Mouse (Mus musculus) adrenal gland, postnatal 14 days (tissue): ENCODE data around the gene Dnah2. TPM values are rescaled to one million over a fixed set of nuclear protein-coding genes. Genes with fewer than 3 reads are reported as not detected.
A peak's percentile ranks its signal among the peaks of the same experiment; 100 is the strongest.

ENCODE experiments used
- DNase-seq: peaks from one replicate; pipeline ENCODE4 v3.0.0; 2021; ENCODE audit warnings: mixed read lengths
- long read RNA-seq, 2 experiments: library from polyadenylated mRNA; stranded (forward); transcript quantifications; one replicate each; pipeline ENCODE4 v2.0.0; 2021
- total RNA-seq: library from RNA; stranded (reverse); gene quantifications from 2 replicates; pipeline ENCODE4 v1.2.3, GENCODE M21; 2021

Gene Dnah2
- total RNA-seq, result 0.22 and 0.49 TPM in 2 replicates
- long read RNA-seq, experiment 1, partial matches to known transcripts, result 1 of 1 reads
- long read RNA-seq, experiment 1, other reads (novel, unspliced or antisense), result 0 of 1 reads
- long read RNA-seq, experiment 2, result 0 reads

DNA sequence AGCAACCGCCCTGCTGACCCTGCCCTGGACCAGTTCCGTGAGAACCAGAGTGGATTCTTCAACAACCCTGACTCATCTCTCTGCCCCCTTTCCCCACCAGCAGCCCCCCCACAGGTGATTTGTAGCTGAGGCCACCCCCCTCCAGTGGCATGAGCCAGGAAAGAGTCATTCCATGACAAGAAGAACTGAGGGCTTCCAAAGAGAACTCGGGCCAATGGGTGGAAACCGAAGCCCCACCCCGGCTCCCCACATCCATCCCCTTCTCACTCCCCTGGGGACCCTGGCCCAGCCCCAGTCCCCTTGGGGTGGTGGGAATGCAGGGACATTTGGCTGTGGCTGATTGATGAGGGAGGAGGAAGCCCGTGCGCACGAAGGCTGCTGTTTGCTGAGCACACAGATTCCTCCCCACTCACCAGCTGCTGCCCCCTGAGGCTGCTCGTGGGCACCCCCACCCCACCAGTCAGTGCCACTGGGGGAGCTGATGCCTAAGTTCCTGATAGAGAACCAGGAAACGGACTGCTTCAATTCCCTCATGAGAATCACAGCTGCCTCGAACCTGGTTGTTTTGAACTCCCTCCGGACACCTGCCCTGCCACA lies at the start of gene Dnah2:
Gene Dnah2, minus strand, starts transcription at position 51 of the 597 bp plus-strand sequence.
- no peak for DNase-seq

DNA sequence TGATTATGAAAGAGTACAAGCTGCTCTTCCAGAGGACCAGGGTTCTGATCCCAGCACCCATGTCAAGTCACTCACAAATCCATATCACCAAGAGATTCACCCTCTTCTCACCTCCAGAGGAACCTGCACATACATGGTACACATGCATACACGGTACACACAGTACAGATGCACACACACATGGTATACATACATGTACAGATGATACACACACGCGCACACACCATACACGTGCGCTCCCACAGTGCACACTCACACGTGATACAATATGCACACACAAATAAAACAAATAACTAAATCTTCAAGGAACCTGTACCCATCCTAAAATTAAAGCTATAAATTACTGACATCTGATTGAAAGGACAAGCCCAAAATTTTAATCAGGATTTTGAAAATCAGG lies 45.9 kb upstream of the Dnah2 start:
- no peak for DNase-seq

DNA sequence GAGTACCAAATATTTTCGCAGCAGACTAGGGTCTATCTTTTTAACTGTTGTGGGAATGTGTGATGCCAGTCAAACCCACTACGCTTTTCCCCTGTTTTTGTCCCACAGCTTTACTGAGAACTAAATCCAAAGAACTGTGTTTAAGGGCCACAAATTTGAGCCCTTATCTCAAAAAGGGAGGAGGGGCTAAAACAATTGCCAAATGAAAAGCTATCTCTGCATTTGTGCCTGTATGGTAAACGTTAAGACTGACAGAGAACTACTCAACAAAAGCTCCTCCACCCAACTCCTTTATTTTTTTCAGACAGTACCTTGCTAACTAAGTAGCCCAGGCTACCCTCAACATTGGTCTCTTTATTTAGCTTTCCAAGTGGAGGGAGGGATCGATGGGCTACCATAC lies 43.9 kb upstream of the Dnah2 start:
- no peak for DNase-seq

DNA sequence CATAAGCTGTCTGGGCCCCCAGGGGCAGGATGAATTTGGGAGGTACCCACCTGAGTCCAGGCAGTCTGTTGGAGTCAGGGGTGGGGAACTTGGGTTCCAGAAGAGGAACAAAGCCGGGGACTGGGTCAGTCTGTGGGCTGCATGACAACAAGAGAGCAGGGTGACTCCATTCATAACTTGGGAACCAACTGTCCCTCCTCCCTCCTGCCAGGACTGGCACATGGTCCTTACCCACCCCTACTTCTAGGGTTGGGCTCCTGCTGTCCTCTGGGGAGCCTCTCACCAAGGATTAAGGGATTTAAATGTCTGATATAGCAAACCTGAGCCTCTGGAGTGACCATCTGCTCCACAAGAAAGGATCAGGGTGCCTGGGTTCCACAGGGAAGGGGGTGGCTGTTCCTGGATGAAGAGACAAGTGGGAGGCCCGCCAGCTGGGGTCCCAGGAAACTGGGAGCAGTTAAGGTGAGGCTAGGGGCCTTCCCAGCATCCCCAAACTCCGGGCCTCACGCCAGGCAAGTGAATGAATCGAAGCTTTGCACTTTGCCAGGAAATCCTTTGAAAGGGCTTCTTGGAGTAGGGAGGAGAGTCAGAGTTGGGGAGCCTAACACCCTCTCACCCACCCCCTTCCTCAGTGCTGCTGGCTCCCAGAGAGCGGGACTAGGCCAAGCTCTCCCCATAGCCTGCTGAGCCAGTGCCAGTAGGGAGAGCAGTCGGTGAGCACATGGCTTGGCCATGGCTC lies 43.2 kb upstream of the Dnah2 start:
- no peak for DNase-seq

DNA sequence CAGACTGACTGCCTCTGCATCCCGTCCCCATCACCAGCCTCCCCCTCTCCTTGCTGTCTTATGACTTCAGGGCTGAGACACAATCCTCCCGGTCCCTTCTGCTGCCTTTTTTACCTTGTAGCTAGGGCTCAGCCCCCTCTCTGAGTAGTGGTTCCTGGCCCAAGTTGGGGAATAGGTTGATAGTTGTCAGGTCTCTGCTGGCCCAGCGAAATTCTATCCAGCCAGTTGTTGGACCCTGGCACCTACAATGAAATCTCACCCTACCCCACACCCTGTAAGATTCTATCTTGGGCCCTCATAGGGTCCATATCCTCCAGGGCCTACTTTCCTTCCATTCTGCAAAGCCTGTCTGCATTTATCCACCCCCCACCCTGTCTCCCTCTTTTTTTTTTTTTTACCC lies 42.5 kb upstream of the Dnah2 start:
- no peak for DNase-seq

DNA sequence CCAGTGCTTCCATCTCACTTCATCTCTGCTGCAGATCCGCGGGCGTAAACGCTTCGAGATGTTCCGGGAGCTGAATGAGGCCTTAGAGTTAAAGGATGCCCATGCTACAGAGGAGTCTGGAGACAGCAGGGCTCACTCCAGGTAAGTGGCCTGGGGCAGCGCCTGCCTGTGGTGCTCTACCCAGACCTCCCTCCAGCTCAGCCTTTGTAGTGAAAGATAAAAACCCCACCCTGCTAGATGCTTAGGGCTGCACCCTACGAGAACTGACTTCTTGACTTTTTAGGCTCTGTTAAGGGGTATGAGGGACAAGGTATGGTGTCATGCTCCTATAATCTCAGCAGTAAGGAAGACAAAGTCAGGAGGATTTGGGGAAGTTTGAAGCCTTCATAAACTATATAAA lies 41.7 kb upstream of the Dnah2 start:
- DNase-seq, result no peak

DNA sequence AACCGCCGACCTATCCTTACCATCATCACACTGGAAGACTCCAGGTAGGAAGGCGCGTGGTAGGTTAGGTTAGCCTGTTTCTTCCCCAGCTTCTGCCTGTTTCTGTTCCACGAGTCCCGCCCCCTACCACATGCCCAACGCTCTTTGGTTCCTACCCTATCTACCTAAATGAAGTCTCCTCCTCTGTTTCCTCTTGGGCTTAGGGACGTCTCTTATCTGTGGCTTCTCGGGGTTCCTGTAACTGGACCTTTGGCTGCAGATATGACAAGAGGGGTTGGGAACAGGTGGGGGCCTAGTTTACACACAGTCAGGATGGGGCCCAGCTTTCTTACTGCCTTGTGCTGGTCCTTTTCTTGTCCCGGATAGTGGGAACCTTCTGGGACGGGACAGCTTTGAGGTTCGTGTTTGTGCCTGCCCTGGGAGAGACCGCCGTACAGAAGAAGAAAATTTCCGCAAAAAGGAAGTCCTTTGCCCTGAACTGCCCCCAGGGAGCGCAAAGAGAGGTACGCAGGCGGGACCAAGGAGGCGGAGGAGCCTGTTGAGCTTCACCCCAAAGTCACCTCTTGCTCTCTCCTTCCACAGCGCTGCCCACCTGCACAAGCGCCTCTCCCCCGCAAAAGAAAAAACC lies 40.4 kb upstream of the Dnah2 start:
- no peak for DNase-seq

DNA sequence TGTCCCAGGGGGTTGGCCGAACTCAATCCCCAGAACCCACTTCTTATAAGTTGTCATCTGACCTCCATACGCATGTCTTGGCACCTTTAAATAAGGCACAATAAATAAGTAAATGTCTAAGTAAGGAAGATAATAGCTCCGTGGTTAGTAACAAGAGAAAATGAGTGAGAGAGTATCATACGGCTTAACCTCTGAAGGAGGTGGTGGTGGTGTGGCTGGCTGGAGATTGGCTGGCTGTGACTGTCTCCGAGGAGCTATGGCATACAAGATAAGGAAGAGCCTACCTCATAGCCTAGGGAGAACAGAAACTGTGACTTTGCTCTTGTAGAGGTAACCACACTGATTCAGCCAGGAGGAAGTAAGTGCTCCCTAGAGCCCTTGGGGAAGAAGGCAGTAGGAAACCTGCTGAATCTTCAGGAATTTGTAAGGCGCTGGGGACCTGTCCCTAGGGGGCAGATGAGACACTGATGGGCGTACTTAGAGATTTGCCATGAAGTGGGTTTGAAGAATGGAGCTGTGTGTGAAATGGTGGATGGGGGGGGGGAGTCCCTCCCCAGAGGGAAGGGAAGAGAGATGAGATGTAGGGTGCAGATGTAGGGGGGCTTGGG lies 36.9 kb upstream of the Dnah2 start:
- DNase-seq, result no peak

DNA sequence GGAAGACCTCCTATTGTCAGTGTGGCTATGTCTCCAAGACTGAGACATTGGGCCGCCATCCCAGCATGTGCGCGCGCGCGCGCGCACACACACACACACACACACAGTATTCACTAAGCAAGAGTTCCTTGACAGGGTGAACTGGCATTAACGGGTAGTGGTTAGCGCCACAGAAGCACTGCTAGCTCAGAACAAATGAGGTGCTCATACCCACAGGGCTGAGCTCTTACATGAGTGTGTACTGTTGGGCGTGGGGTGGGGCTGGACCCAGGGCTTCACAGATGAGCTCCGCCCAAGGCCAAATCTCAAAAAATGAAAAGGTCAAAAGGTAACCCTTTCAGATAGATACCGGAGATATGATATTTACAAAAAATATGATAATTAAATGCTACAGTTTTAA lies 36.0 kb upstream of the Dnah2 start:
- DNase-seq, result no peak

DNA sequence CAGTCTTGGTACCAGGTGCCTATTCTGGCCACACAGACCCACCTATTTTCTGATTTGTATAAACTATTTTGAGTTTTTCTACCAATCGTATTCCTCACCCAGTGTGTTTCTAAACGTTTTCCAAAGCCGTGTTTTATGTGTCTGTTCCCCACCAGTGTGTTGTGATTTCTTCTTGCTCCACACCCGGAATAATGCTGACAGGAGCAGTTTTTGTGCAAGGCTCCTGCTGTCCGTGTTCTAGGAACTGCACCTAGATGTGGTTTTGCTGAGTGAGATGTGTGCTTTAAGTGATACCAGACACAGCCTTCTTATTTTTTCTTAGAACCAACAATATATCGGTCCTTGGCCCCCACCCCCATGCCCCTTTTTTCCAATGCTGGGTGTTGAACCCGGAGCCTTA lies 35.1 kb upstream of the Dnah2 start:
- DNase-seq, result no peak

DNA sequence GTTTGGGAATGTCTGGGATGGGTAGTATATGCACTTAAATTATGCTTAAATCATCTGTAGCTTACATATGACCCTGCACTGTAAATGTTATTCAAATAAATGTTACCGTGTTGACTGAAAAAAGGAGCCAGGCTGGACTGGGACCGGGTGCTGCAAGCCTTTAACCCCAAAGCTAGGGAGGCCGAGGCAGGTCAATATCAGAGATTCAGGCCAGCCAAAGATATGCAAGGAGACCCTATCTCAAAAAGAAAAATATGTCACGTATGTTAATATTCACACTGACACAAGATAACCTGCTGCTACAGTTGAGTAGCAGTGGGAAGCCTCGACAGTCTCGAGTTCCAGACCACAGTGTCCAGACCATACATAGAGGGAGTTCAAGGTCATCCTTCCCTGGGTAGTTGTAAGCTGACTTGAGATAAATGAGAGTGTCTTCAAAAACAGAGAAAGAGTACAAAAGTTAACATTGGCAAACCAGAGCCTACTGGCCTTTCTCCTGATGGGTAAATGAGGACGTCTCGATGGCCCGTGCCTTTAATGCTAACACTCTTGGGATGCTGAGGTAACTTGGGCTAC lies 33.4 kb upstream of the Dnah2 start:
- no peak for DNase-seq

DNA sequence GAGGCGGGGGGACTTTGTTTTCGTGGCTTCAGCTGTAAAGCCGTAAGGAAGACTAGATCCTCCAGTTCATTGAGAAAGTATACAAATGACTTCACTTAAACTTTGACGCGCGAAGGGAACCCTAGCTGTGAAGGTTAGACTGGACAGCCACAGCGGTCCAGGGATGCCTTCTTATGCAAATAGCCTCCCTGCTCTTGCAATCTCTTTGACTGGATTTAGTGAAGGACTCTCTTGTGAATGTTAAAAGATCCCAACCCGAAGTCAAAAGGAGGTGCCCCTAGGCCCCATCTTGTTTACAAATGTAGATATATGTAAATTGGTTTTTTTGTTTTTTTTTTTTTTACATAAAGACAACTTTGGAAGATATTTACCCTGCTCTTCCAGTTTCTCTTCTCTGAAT lies 32.9 kb upstream of the Dnah2 start:
- peak; percentile 40 for DNase-seq

DNA sequence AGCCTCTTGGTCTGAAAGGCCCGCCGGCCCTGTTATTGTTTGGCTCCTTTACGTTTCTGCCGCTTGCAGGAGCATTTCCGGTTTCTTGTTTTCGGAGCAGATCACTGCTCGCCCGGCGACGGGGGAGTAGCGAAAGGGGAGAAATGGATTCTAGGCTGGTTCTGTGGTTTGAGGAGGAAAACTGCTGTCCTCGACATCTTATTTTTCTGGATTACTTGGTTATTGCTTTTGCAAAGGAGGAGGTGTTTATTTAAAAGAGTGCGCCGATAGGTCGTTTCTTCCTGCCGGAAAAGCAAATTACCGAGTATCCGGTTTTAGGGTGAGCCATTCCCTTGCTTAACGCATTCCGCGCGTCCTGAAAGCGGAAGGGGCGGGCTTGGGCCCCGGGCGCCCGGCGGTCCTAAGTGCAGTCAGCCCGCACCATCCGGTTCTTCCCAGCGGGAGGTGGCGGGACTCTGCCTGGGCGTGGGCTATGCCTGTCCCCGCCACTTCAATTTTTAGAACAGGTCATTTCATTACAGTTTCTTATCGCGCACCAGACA lies 32.3 kb upstream of the Dnah2 start:
- peak; percentile 95 for DNase-seq

DNA sequence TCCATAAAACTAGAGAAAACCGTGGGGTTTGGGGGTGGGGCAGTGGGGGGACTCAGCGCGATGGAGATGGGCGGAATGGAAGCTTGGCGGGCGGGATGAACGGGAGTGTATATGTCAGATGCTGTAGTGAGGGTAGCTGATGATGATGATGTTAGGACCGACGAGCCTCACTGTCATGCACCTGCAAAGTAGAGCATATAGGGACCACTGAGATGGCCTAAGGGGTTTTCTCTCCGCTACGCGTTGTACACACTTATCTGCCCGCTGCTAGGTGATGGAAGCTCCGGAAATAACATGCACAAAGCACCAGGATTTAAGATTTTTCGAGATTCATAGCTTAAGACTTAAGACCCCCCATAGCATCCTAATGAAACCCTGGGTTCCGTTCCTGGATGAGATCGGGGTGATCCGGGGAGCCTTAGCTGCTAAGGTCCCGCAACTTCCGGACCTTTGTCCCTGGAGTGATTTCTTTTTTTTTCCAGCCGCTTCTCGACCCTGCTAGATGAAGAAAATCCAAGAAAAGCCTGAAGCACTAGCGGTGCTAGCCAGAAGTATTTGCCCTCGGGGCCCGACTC lies 31.7 kb upstream of the Dnah2 start:
- no peak for DNase-seq

DNA sequence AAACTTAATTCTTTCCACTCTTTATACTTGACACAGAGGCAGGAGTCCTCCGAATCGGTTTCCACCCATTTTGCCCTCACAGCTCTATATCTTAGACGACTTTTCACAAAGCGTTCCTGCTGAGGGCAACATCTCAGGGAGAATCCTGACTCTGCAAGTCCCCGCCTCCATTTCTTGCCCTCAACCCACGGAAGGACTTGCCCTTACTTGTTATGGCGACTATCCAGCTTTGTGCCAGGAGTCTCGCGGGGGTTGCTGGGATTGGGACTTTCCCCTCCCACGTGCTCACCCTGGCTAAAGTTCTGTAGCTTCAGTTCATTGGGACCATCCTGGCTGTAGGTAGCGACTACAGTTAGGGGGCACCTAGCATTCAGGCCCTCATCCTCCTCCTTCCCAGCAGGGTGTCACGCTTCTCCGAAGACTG lies 31.2 kb upstream of the Dnah2 start, which contains the start of the genes Wrap53 and Trp53:
Gene Wrap53, minus strand, starts transcription at position 165 of the 424 bp plus-strand sequence.
Gene Trp53, plus strand, starts transcription at position 269 of the 424 bp plus-strand sequence.
- peak; percentile 95 for DNase-seq

DNA sequence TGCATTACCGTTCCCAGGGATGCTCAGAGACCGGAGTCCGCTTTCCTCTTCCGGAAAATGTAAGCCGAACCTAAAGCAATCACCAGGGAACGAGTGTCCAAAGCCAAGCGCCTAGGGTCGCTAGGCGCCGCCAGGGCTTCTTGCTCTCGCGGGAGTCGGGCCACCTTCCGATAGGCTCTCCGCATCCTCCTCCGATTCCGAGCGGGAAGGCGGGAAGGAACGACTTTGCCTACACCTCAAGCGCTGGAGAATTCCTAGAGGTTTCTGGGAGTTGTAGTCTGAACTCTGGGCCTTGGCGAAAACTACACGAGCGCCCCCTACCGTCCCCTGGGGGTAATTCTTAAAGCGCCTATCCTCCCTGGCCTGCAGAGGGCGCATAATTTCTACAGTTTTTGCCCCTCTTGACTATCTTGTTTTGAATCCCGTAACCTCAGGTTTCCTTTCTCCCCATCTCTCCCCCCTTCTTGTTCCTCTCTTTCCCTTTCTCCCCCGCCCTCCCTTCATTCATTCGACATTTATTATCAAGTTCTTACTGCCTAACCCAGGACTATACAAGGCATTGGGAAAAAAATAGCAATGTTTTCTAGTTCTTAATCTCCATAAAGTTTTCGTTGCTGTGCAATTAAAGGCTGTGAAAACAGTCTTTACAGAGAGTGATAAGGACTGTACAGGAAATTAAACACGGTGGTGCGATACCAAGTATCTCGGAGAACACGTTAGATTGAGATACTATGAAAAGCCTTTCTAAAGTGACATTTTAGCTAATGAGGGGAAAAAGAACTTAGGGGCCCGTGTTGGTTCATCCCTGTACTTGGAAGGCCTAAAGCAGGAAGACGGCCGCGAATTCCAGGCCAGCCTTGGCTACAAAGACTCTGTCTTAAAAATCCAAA lies 30.5 kb upstream of the Dnah2 start:
- peak; percentile 97 for DNase-seq

DNA sequence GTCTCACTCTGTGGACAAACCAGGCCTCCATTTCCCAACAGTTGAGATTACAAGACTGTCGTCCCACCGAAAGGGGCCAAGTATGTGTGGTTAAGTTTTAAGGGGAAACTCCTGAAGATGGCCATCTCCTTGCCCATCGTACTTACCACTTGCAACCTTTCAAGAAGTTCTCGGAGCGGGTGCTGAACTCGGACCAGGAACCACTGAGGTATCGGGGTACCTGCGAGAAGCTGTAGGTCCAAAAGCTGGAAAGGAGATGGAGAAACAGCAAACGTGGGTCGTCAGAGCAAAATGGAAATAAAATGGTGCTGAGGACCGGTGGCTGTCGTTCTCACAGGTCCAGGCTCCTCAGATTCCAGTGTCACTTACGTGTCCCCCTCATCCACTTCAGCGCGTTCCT lies 29.4 kb upstream of the Dnah2 start:
- DNase-seq, result no peak

DNA sequence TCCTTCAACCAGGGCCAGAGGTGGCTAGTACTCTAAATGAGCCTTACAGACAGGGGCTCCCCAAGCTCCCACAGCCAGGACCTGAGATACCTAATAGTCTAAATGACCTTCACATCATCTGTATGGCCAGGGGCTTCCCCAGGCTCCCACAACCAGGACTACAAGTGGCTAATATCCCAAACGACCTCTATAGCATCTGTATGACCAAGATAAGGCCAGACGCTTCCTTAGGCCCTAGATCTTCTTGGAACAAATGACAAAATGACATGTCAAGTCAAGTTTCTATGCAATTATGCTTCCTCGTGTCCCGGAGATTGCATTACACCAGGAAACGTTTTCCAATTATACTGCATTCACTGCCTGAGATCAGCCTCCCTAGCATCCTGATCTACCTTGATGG lies 27.4 kb upstream of the Dnah2 start:
- no peak for DNase-seq

DNA sequence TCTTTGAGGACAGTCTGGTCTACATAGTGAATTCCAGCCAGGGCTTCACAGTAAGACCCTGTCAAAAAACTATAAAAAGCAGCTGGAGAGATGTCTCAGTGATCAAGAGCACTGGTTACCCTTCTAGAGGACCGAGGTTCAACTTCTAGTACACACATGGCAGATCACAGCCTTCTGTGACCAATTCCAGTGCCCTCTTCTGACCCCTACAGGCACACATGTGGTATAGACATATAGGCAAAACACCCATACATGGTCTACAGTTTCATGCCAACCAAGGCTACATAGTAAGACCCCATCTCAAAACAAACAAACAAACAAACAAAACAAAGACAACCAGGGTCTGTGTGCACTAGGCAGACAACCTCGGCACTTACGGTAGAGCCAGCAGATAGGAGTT lies 26.3 kb upstream of the Dnah2 start:
- no peak for DNase-seq

DNA sequence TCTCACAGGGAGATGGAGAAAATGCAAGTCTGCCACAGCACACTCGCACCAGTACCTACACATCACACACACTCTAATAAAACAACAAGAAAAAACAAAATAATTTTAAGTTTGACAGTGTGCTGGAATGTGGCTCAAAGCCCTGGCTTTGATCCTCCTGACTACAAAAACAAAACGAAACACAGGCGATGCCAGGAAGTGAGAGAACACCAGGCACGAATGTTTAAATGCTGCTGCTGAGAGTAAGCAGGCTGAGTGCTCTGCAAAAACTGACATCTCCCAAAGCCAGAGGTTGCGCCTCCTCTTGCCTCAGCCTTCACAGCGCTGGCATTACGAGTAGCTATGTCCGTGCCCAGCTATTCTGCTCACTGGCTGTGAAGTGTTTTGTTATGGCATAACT lies 16.2 kb upstream of the Dnah2 start:
- no peak for DNase-seq

DNA sequence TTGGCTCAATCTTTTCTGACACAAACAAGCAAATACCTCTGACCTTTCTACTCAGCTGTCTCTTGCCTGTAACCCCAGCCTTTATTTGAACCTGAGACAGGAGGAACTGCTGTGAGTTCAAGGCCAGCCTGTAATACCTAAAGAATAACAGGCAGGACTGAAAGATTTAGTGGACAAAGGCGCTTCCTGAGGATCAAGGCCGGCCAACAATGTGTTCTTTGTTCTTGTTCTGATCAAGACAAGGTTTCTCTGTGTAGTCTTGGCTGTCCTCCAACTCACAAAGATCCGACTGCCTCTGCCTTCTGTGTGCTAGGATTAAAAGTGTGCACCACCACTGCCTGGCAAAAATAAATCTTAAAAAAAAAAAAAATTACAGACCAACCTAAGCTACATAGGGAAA lies 15.5 kb upstream of the Dnah2 start:
- no peak for DNase-seq
